Mouse (Mus musculus) lung, postnatal 0 days (tissue): ENCODE measurements at regions not wholly inside any gene's neighbourhood (a gene's known extent, or its start where the extent isn't known, plus 50 kb on each side); places are given as distances from the start of the nearest gene placed in this dataset.

Experiments used
- CTCF ChIP-seq: IDR thresholded peaks from 2 replicates; pipeline ENCODE4 v1.5.1; 2016; ENCODE audit warnings: antibody characterized with exemption, mild to moderate bottlenecking
- EP300 ChIP-seq: IDR thresholded peaks from 2 replicates; pipeline ENCODE4 v1.6.1; 2016; ENCODE audit warnings: antibody characterized with exemption, mild to moderate bottlenecking, control low read depth

GRCm38 (mm10) chr2:67180962-67181361, 232.6 kb upstream of the Gm21830 start:
- TF ChIP-seq CTCF (no peak), EP300 (no peak)
